8 mouse cellular contexts compared by ENCODE assay signal in genomic region chr17:24209043-24209915, GRCm38 (mm10). TPM values are rescaled to one million over a fixed set of nuclear protein-coding genes. Genes with fewer than 3 reads are reported as not detected.
DNase-seq lines count a peak whose midpoint lies in the region; ATAC-seq lines count a peak whose summit lies in the region.

Gene Ntn3, minus strand, starts transcription at chr17:24209531.

- peak within 1 kb of the TSS; percentile 80 for H3K4me3 ChIP-seq in liver, embryonic 13.5 days (replicated peaks)
- peak within 1 kb of the TSS; percentile 75 for H3K4me3 ChIP-seq in neural tube, embryonic 13.5 days

- 2% methylated on average over 42 of the region's 43 CpGs for WGBS in liver, embryonic 13.5 days (ENCODE audit: insufficient replicate concordance)
- whole genome bisulfite sequencing in neural tube, embryonic 13.5 days, result under 1% methylated on average over 32 of the region's 43 CpGs

- peaks cover 92% of the 10 kb centered on the region for H3K4me1 ChIP-seq in liver, embryonic 13.5 days (replicated peaks)
- peaks cover 78% of the 10 kb centered on the region for H3K4me1 ChIP-seq in neural tube, embryonic 13.5 days (replicated peaks)

- DNase-seq in ovary, postnatal 36 days (ENCODE audit: low spot score), result peak; percentile 58
- DNase-seq in ovary, postnatal 10 days (ENCODE audit: low spot score), result no peak
- DNase-seq in cerebellum, postnatal 10 days, result peak; percentile 77 to 86
- DNase-seq in forelimb bud, embryonic 11.5 days (ENCODE audit: low read depth, low spot score), result peak; percentile 92
- DNase-seq in induced T-regulatory cell, adult 2 months (ENCODE audit: low read depth), result peak; percentile 33
- peak; percentile 91 for DNase-seq in liver, embryonic 13.5 days
- peak; percentile 70 to 78 for DNase-seq in urinary bladder, postnatal 4 days (ENCODE audit: low spot score in 2 of 2)

- H3K4me2 ChIP-seq in liver, embryonic 13.5 days, result peak within 1 kb of the TSS; percentile 100
- H3K4me2 ChIP-seq in neural tube, embryonic 13.5 days, result peak within 1 kb of the TSS; percentile 95

- no peaks in the 10 kb centered on the region for H3K9me3 ChIP-seq in liver, embryonic 13.5 days (replicated peaks)
- no peaks in the 10 kb centered on the region for H3K9me3 ChIP-seq in neural tube, embryonic 13.5 days

- H3K27me3 ChIP-seq in liver, embryonic 13.5 days, result peaks cover 48% of the 10 kb centered on the region
- peaks cover 25% of the 10 kb centered on the region for H3K27me3 ChIP-seq in neural tube, embryonic 13.5 days

- peak within 1 kb of the TSS; percentile 93 for H3K9ac ChIP-seq in liver, embryonic 13.5 days
- peak within 1 kb of the TSS; percentile 87 for H3K9ac ChIP-seq in neural tube, embryonic 13.5 days

- H3K27ac ChIP-seq in liver, embryonic 13.5 days, result peak within 1 kb of the TSS; percentile 99
- H3K27ac ChIP-seq in neural tube, embryonic 13.5 days (replicated peaks), result peak within 1 kb of the TSS; percentile 89

- peak; percentile 89 for ATAC-seq in liver, embryonic 13.5 days (ENCODE audit: low read depth)
- peak; percentile 19; the same call in 1 of the 2 replicates for ATAC-seq in neural tube, embryonic 13.5 days (ENCODE audit: low read depth)

- H3K36me3 ChIP-seq in liver, embryonic 13.5 days, result no peaks in the 10 kb centered on the region
- no peaks in the 10 kb centered on the region for H3K36me3 ChIP-seq in neural tube, embryonic 13.5 days

RNA-seq across cellular contexts. Expression of gene Ntn3, which starts in this region (rescaled TPM):
- 1.00 and 1.4 TPM in 2 replicates for polyA plus RNA-seq in liver, embryonic 13.5 days (2015; fragmentation: Nextera tagmentation; extraction: Ambion mirVana)
- 5.9 TPM in 2 replicates for polyA plus RNA-seq in neural tube, embryonic 13.5 days (2015; fragmentation: Nextera tagmentation; extraction: Ambion mirVana)
